Mouse (Mus musculus) skeletal muscle tissue, adult 2 months (tissue): Measurements from ENCODE around the gene March4.

Experiments
- DNase-seq: peaks from one replicate; pipeline ENCODE4 v3.0.0-alpha.2; 2012; ENCODE audit warnings: low read depth, low spot score

March4 gene

GRCm38 (mm10) chr1:72530516-72531196, 6.1 kb downstream of the March4 start:
- DNase-seq = no peak

GRCm38 (mm10) chr1:72529192-72529591, 7.5 kb downstream of the March4 start:
- no peak for DNase-seq

- DNase-seq = no peak
These were observed 13.1 kb downstream of the March4 start for GRCm38 (mm10) chr1:72523601-72524000.

GRCm38 (mm10) chr1:72510778-72511520, 25.8 kb downstream of the March4 start:
- DNase-seq = no peak

- DNase-seq = no peak
These were observed 27.2 kb downstream of the March4 start for GRCm38 (mm10) chr1:72509551-72509950.

- no peak for DNase-seq
These were observed 29.1 kb downstream of the March4 start for GRCm38 (mm10) chr1:72507670-72508069.

GRCm38 (mm10) chr1:72506202-72506601, 30.5 kb downstream of the March4 start:
- DNase-seq = no peak

GRCm38 (mm10) chr1:72497609-72498008, 39.1 kb downstream of the March4 start:
- DNase-seq = no peak

GRCm38 (mm10) chr1:72493454-72493853, 43.3 kb downstream of the March4 start:
- no peak for DNase-seq

GRCm38 (mm10) chr1:72492666-72493065, 44.1 kb downstream of the March4 start:
- no peak for DNase-seq

- no peak for DNase-seq
These were observed 45.4 kb downstream of the March4 start for GRCm38 (mm10) chr1:72491307-72491706.

- DNase-seq = no peak
These were observed 45.9 kb downstream of the March4 start for GRCm38 (mm10) chr1:72490801-72491200.

- no peak for DNase-seq
These were observed 46.5 kb downstream of the March4 start for GRCm38 (mm10) chr1:72490193-72490592.

GRCm38 (mm10) chr1:72476594-72476993, 60.1 kb downstream of the March4 start:
- DNase-seq = no peak

GRCm38 (mm10) chr1:72469075-72469474, 67.7 kb downstream of the March4 start:
- no peak for DNase-seq

- no peak for DNase-seq
These were observed 68.2 kb downstream of the March4 start for GRCm38 (mm10) chr1:72468466-72469003.

GRCm38 (mm10) chr1:72464926-72465583, 71.7 kb downstream of the March4 start:
- DNase-seq = no peak

- DNase-seq = no peak
These were observed 74.2 kb downstream of the March4 start for GRCm38 (mm10) chr1:72462516-72462915.

GRCm38 (mm10) chr1:72457652-72458051, 79.1 kb downstream of the March4 start:
- DNase-seq = no peak

- no peak for DNase-seq
These were observed 80.8 kb downstream of the March4 start for GRCm38 (mm10) chr1:72455923-72456322.

- DNase-seq = no peak
These were observed 82.0 kb downstream of the March4 start for GRCm38 (mm10) chr1:72454733-72455201.

GRCm38 (mm10) chr1:72452839-72453238, 83.9 kb downstream of the March4 start:
- DNase-seq = no peak
